ENCODE assay signal across 8 mouse cellular contexts in genomic region chr2:151575699-151576389, GRCm38 (mm10). TPM values are rescaled to one million over a fixed set of nuclear protein-coding genes. Genes with fewer than 3 reads are reported as not detected.
DNase-seq lines count a peak whose midpoint lies in the region; ATAC-seq and TF ChIP-seq lines count a peak whose summit lies in the region.

No protein-coding gene starts in this region.

- no peaks in the 10 kb centered on the region for H3K36me3 ChIP-seq in forebrain, embryonic 12.5 days (replicated peaks)
- no peaks in the 10 kb centered on the region for H3K36me3 ChIP-seq in heart, embryonic 16.5 days (ENCODE audit: control insufficient read depth, insufficient read depth)
- H3K36me3 ChIP-seq in liver, embryonic 12.5 days = no peaks in the 10 kb centered on the region
- H3K36me3 ChIP-seq in stomach, postnatal 0 days (ENCODE audit: control insufficient read depth, insufficient read depth, low read length) = no peaks in the 10 kb centered on the region

- peak; percentile 94 for ATAC-seq in forebrain, embryonic 12.5 days (ENCODE audit: low FRiP score)
- peak; percentile 86 for ATAC-seq in heart, embryonic 16.5 days (replicated peaks; ENCODE audit: extremely low read depth, insufficient read depth, low FRiP score)
- ATAC-seq in liver, embryonic 12.5 days = peak; percentile 73
- ATAC-seq in stomach, postnatal 0 days (ENCODE audit: low FRiP score, low TSS enrichment) = peak; percentile 50

- peak overlapping the region; percentile 48 for H3K9ac ChIP-seq in forebrain, embryonic 12.5 days
- peak overlapping the region; percentile 72 for H3K9ac ChIP-seq in heart, embryonic 16.5 days (ENCODE audit: low read length)
- H3K9ac ChIP-seq in liver, embryonic 12.5 days = peak overlapping the region; percentile 44
- peak overlapping the region; percentile 59 for H3K9ac ChIP-seq in stomach, postnatal 0 days (ENCODE audit: low read length)

- H3K27me3 ChIP-seq in forebrain, embryonic 12.5 days = peaks cover 13% of the 10 kb centered on the region
- no peaks in the 10 kb centered on the region for H3K27me3 ChIP-seq in heart, embryonic 16.5 days (ENCODE audit: control insufficient read depth, insufficient read depth, low read length)
- H3K27me3 ChIP-seq in liver, embryonic 12.5 days (replicated peaks) = peaks cover 11% of the 10 kb centered on the region; the same call in 1 of the 2 replicates
- H3K27me3 ChIP-seq in stomach, postnatal 0 days (ENCODE audit: control insufficient read depth, insufficient read depth, low read length) = no peaks in the 10 kb centered on the region

- H3K9me3 ChIP-seq in forebrain, embryonic 12.5 days = no peaks in the 10 kb centered on the region
- no peaks in the 10 kb centered on the region for H3K9me3 ChIP-seq in heart, embryonic 16.5 days (replicated peaks; ENCODE audit: control insufficient read depth, low read length)
- no peaks in the 10 kb centered on the region for H3K9me3 ChIP-seq in liver, embryonic 12.5 days (replicated peaks)
- H3K9me3 ChIP-seq in stomach, postnatal 0 days (ENCODE audit: control insufficient read depth, low read length) = no peaks in the 10 kb centered on the region

- H3K4me1 ChIP-seq in forebrain, embryonic 12.5 days = peaks cover 9% of the 10 kb centered on the region
- H3K4me1 ChIP-seq in heart, embryonic 16.5 days (ENCODE audit: control insufficient read depth, insufficient read depth, low read length) = peaks cover 9% of the 10 kb centered on the region; the same call in 1 of the 2 replicates
- H3K4me1 ChIP-seq in liver, embryonic 12.5 days = peaks cover 14% of the 10 kb centered on the region; the same call in 1 of the 2 replicates
- H3K4me1 ChIP-seq in stomach, postnatal 0 days (replicated peaks; ENCODE audit: control insufficient read depth, insufficient read depth) = peaks cover 7% of the 10 kb centered on the region; the same call in 1 of the 2 replicates

- TF ChIP-seq EP300 in stomach, postnatal 0 days (optimal IDR thresholded peaks at IDR 0.05) = no peak

- whole genome bisulfite sequencing in forebrain, embryonic 12.5 days = 2% methylated on average over 38 of the region's 38 CpGs
- WGBS in heart, embryonic 16.5 days = 2% methylated on average over 38 of the region's 38 CpGs
- 2% methylated on average over 38 of the region's 38 CpGs for WGBS in liver, embryonic 12.5 days (ENCODE audit: insufficient replicate concordance)
- WGBS in stomach, postnatal 0 days = 3% methylated on average over 38 of the region's 38 CpGs

- H3K4me2 ChIP-seq in forebrain, embryonic 12.5 days = peak overlapping the region; percentile 72
- H3K4me2 ChIP-seq in heart, embryonic 16.5 days (ENCODE audit: low read depth, low read length) = peak overlapping the region; percentile 79
- peak overlapping the region; percentile 78 for H3K4me2 ChIP-seq in liver, embryonic 12.5 days
- peak overlapping the region; percentile 75 for H3K4me2 ChIP-seq in stomach, postnatal 0 days (replicated peaks; ENCODE audit: low read depth)

- peak overlapping the region; percentile 40 for H3K4me3 ChIP-seq in forebrain, embryonic 12.5 days (replicated peaks)
- H3K4me3 ChIP-seq in heart, embryonic 16.5 days (ENCODE audit: low read length) = peak overlapping the region; percentile 53
- H3K4me3 ChIP-seq in liver, embryonic 12.5 days = peak overlapping the region; percentile 50
- peak overlapping the region; percentile 41 for H3K4me3 ChIP-seq in stomach, postnatal 0 days (ENCODE audit: low read depth, low read length)

- TF ChIP-seq CTCF in stomach, postnatal 0 days (IDR thresholded peaks at IDR 0.05; ENCODE audit: low read depth) = no peak

- DNase-seq in CD4-positive helper T cell, adult 2 months (ENCODE audit: low read depth, low spot score) = peak; percentile 85
- DNase-seq in c-Kit-positive CD71-negative TER-119-negative erythroid progenitor cells, embryonic 14.5 days (ENCODE audit: low read depth) = peak; percentile 31
- DNase-seq in kidney, postnatal 14 days = peak; percentile 91
- peak; percentile 80 for DNase-seq in neural tube, embryonic 10.5 days (ENCODE audit: extremely low spot score, low spot score)
- peak; percentile 82 for DNase-seq in stomach, postnatal 0 days (ENCODE audit: low spot score)

- H3K27ac ChIP-seq in forebrain, embryonic 12.5 days = peak overlapping the region; percentile 61
- H3K27ac ChIP-seq in heart, embryonic 16.5 days (ENCODE audit: low read length) = peak overlapping the region; percentile 86
- H3K27ac ChIP-seq in liver, embryonic 12.5 days = no peak overlapping the region
- H3K27ac ChIP-seq in stomach, postnatal 0 days (replicated peaks) = peak overlapping the region; percentile 84

RNA-seq across cellular contexts. Expression of gene Sdcbp2, which starts 3.4 kb away (rescaled TPM):
- 0.55 and 0.98 TPM in 2 replicates for polyA plus RNA-seq in forebrain, embryonic 12.5 days (2016; fragmentation: Nextera tagmentation; extraction: Ambion mirVana)
- polyA plus RNA-seq in heart, embryonic 16.5 days (2015; fragmentation: Nextera tagmentation; extraction: Ambion mirVana) = 2.2 and 2.6 TPM in 2 replicates
- polyA plus RNA-seq in liver, embryonic 12.5 days (2016; fragmentation: Nextera tagmentation; extraction: Ambion mirVana) = 0.16 and 0.45 TPM in 2 replicates
- 156 and 169 TPM in 2 replicates for polyA plus RNA-seq in stomach, postnatal 0 days (2015; fragmentation: Nextera tagmentation; extraction: Ambion mirVana)

RNA-seq across cellular contexts. Expression of gene Fkbp1a, which starts 33.6 kb away (rescaled TPM):
- polyA plus RNA-seq in forebrain, embryonic 12.5 days (2016; fragmentation: Nextera tagmentation; extraction: Ambion mirVana) = 526 and 540 TPM in 2 replicates
- polyA plus RNA-seq in heart, embryonic 16.5 days (2015; fragmentation: Nextera tagmentation; extraction: Ambion mirVana) = 640 and 684 TPM in 2 replicates
- 233 and 244 TPM in 2 replicates for polyA plus RNA-seq in liver, embryonic 12.5 days (2016; fragmentation: Nextera tagmentation; extraction: Ambion mirVana)
- polyA plus RNA-seq in stomach, postnatal 0 days (2015; fragmentation: Nextera tagmentation; extraction: Ambion mirVana) = 325 and 360 TPM in 2 replicates

RNA-seq across cellular contexts. Expression of gene Snph, which starts 56.5 kb away (rescaled TPM):
- polyA plus RNA-seq in forebrain, embryonic 12.5 days (2016; fragmentation: Nextera tagmentation; extraction: Ambion mirVana) = 3.5 and 4.3 TPM in 2 replicates
- polyA plus RNA-seq in heart, embryonic 16.5 days (2015; fragmentation: Nextera tagmentation; extraction: Ambion mirVana) = 0.05 and 0.10 TPM in 2 replicates
- 0.04 TPM in 2 replicates for polyA plus RNA-seq in liver, embryonic 12.5 days (2016; fragmentation: Nextera tagmentation; extraction: Ambion mirVana)
- polyA plus RNA-seq in stomach, postnatal 0 days (2015; fragmentation: Nextera tagmentation; extraction: Ambion mirVana) = 0.50 and 0.52 TPM in 2 replicates

Comparison
In these comparisons a context has a peak if more than half of its experiments do, and no peak if none do; other contexts are left out.
1. DNase-seq: peak in every context shown above with its lines; median percentile 91 in kidney, postnatal 14 days; 85 in CD4-positive helper T cell, adult 2 months; 82 in stomach, postnatal 0 days; 80 in neural tube, embryonic 10.5 days; 31 in c-Kit-positive CD71-negative TER-119-negative erythroid progenitor cells, embryonic 14.5 days.
2. RNA of gene Sdcbp2, which starts 3.4 kb away (polyA plus RNA-seq): 156 to 169 TPM in stomach, postnatal 0 days; 2.2 to 2.6 TPM in heart, embryonic 16.5 days, 0.55 to 0.98 TPM in forebrain, embryonic 12.5 days and 0.16 to 0.45 TPM in liver, embryonic 12.5 days; every median in the first group is over 10 times any median in the second.
3. Peak in every context shown above with its lines, with median percentiles within 50 percentile points of each other: ATAC-seq, H3K4me2 ChIP-seq, H3K4me3 ChIP-seq and H3K9ac ChIP-seq.